Comparison of ENCODE assay signal across 8 mouse cellular contexts in genomic region chr11:88161051-88161581, GRCm38 (mm10). TPM values are rescaled to one million over a fixed set of nuclear protein-coding genes. Genes with fewer than 3 reads are reported as not detected.
DNase-seq lines count a peak whose midpoint lies in the region; ATAC-seq lines count a peak whose summit lies in the region.

No protein-coding gene starts in this region.

- peak; percentile 58 to 68 for DNase-seq in frontal cortex, postnatal 10 days (ENCODE audit: low spot score in 2 of 2)
- no peak for DNase-seq in frontal cortex, postnatal 14 days (ENCODE audit: low spot score in 2 of 2)
- DNase-seq in hindbrain, embryonic 11.5 days (ENCODE audit: low spot score) = peak; percentile 78
- peak; percentile 51 to 60 for DNase-seq in layer of hippocampus, postnatal 14 days (ENCODE audit: low spot score in 2 of 2)
- DNase-seq in lung, postnatal 36 days = peak; percentile 81
- DNase-seq in splenic B cell, adult 2 months (ENCODE audit: low read depth, low spot score) = peak; percentile 38

- peak overlapping the region; percentile 60 for H3K9ac ChIP-seq in forebrain, embryonic 15.5 days (replicated peaks)
- H3K9ac ChIP-seq in hindbrain, embryonic 11.5 days (ENCODE audit: low read depth, low read length) = peak overlapping the region; percentile 61

- peak overlapping the region; percentile 83 for H3K27ac ChIP-seq in brown adipose tissue, adult 24 weeks (replicated peaks; ENCODE audit: low read depth, low read length)
- peak overlapping the region; percentile 81 for H3K27ac ChIP-seq in forebrain, embryonic 15.5 days (replicated peaks)
- H3K27ac ChIP-seq in hindbrain, embryonic 11.5 days (ENCODE audit: low read depth, low read length) = peak overlapping the region; percentile 96

- peak overlapping the region; percentile 52 for H3K4me3 ChIP-seq in brown adipose tissue, adult 24 weeks (ENCODE audit: insufficient read depth, low read depth, low read length)
- peak overlapping the region; percentile 46 for H3K4me3 ChIP-seq in forebrain, embryonic 15.5 days
- peak overlapping the region; percentile 27 for H3K4me3 ChIP-seq in hindbrain, embryonic 11.5 days (ENCODE audit: low read depth, low read length)

- WGBS in forebrain, embryonic 15.5 days = 1% methylated on average over 15 of the region's 33 CpGs
- WGBS in hindbrain, embryonic 11.5 days = 0% methylated on average over 17 of the region's 33 CpGs

- no peaks in the 10 kb centered on the region for H3K27me3 ChIP-seq in forebrain, embryonic 15.5 days
- H3K27me3 ChIP-seq in hindbrain, embryonic 11.5 days (ENCODE audit: control insufficient read depth, insufficient read depth, low read length) = no peaks in the 10 kb centered on the region
- H3K27me3 ChIP-seq in splenic B cell, adult 2 months (ENCODE audit: control insufficient read depth, insufficient read depth, low read length, poor library complexity, severe bottlenecking) = no peaks in the 10 kb centered on the region

- H3K9me3 ChIP-seq in forebrain, embryonic 15.5 days = no peaks in the 10 kb centered on the region
- no peaks in the 10 kb centered on the region for H3K9me3 ChIP-seq in hindbrain, embryonic 11.5 days (ENCODE audit: control insufficient read depth, low read length)

- peak overlapping the region; percentile 85 for H3K4me2 ChIP-seq in forebrain, embryonic 15.5 days (replicated peaks)
- peak overlapping the region; percentile 66 for H3K4me2 ChIP-seq in hindbrain, embryonic 11.5 days (replicated peaks; ENCODE audit: low read depth, low read length)

- peak; percentile 59 for ATAC-seq in forebrain, embryonic 15.5 days (replicated peaks)
- ATAC-seq in hindbrain, embryonic 11.5 days (ENCODE audit: low FRiP score) = peak; percentile 80

- no peaks in the 10 kb centered on the region for H3K36me3 ChIP-seq in forebrain, embryonic 15.5 days
- no peaks in the 10 kb centered on the region for H3K36me3 ChIP-seq in hindbrain, embryonic 11.5 days (ENCODE audit: control insufficient read depth, insufficient read depth, low read length)
- no peaks in the 10 kb centered on the region for H3K36me3 ChIP-seq in splenic B cell, adult 2 months (ENCODE audit: control insufficient read depth, insufficient read depth, low read length, poor library complexity, severe bottlenecking)

- H3K4me1 ChIP-seq in brown adipose tissue, adult 24 weeks (ENCODE audit: control insufficient read depth, insufficient read depth, insufficient read length, low read length) = peaks cover 42% of the 10 kb centered on the region
- H3K4me1 ChIP-seq in forebrain, embryonic 15.5 days = peaks cover 42% of the 10 kb centered on the region
- peaks cover 20% of the 10 kb centered on the region for H3K4me1 ChIP-seq in hindbrain, embryonic 11.5 days (replicated peaks; ENCODE audit: control insufficient read depth, insufficient read depth, low read length)

RNA-seq across cellular contexts. Expression of gene Mrps23, which starts 43.1 kb away (rescaled TPM):
- 150 and 192 TPM in 2 replicates for polyA plus RNA-seq in brown adipose tissue, adult 24 weeks (2012; ENCODE audit: insufficient read depth, insufficient read length, missing spikeins)
- 67.0 and 68.1 TPM in 2 replicates for polyA plus RNA-seq in forebrain, embryonic 15.5 days (2015; fragmentation: Nextera tagmentation; extraction: Ambion mirVana)
- 83.2 and 84.5 TPM in 2 replicates for polyA plus RNA-seq in hindbrain, embryonic 11.5 days (2014; fragmentation: Nextera tagmentation; extraction: Ambion mirVana)
- 10 to 100 TPM; 58.2 to 61.3 TPM for total RNA-seq in layer of hippocampus, postnatal 14 days (2021)

Comparison
In these comparisons a context has a peak if more than half of its experiments do, and no peak if none do; other contexts are left out.
1. DNase-seq: peak in frontal cortex, postnatal 10 days (2 of 2), hindbrain, embryonic 11.5 days (single experiment), layer of hippocampus, postnatal 14 days (2 of 2), lung, postnatal 36 days (single experiment) and splenic B cell, adult 2 months (single experiment); none in frontal cortex, postnatal 14 days (0 of 2).
2. Peak in every context shown above with its lines, with median percentiles within 50 percentile points of each other: H3K27ac ChIP-seq and H3K4me3 ChIP-seq.